8 mouse cellular contexts compared by ENCODE assay signal in the genomic region with DNA sequence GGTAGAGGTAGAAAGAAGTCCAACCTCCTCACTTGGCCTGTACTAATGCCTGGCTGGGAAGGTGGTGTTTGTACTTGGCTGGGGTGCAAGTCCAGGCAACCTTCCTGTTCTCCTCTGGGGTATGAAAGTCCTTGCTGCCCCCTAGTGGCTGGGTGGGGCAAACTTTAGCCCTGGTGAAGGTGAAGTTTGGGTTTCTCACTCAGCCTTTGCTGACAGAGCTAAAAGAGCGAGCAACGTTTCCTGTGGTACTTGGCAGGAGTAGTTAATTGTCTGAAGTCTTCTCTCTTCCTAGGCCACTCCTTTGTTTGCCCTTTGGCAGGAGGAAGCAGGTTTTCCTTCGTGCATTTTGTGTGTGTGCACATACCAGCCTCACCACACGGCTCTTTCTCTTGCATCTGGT. TPM values are rescaled to one million over a fixed set of nuclear protein-coding genes. Genes with fewer than 3 reads are reported as not detected.
DNase-seq lines count a peak whose midpoint lies in the region; ATAC-seq and TF ChIP-seq lines count a peak whose summit lies in the region.

No protein-coding gene starts in this region.

- H3K4me3 ChIP-seq in ES-Bruce4 (ENCODE audit: low read depth, low read length): no peak overlapping the region

- DNase-seq in cerebellum, postnatal 14 days: peak; percentile 37 to 41
- no peak for DNase-seq in cerebellum, adult 11-12 months
- no peak for DNase-seq in brain, embryonic 14.5 days (ENCODE audit: low read depth)
- DNase-seq in left cerebral cortex, postnatal 4 days: peak; percentile 10
- DNase-seq in retina, embryonic 14.5 days (ENCODE audit: low spot score): peak; percentile 18
- peak; percentile 82 for DNase-seq in thymus, postnatal 4 days

- no peak overlapping the region for H3K27ac ChIP-seq in ES-Bruce4 (ENCODE audit: insufficient read depth, low read length)

- H3K36me3 ChIP-seq in ES-Bruce4 (ENCODE audit: control insufficient read depth, insufficient read depth, low read length, poor library complexity, severe bottlenecking): no peaks in the 10 kb centered on the region

- no peaks in the 10 kb centered on the region for H3K4me1 ChIP-seq in ES-Bruce4 (ENCODE audit: control insufficient read depth, insufficient read depth, low read length)

- TF ChIP-seq CTCF in ES-Bruce4 (IDR thresholded peaks at IDR 0.05; ENCODE audit: low read depth, low read length): peak; percentile 72
- peak; percentile 45; the same call in 1 of the 2 replicates for TF ChIP-seq CTCF in brain, embryonic 14.5 days (IDR thresholded peaks at IDR 0.05; ENCODE audit: borderline replicate concordance, extremely low read depth, insufficient read depth, insufficient read length)

- peak; percentile 61 to 63; a peak in 3 of 4 replicates for ATAC-seq in hematopoietic stem cell, adult 5-6 weeks (replicated peaks in 1 of 2; ENCODE audit: insufficient read depth in 1 of 2, low FRiP score in 2 of 2, low TSS enrichment in 1 of 2, low read depth in 1 of 2, poor library complexity in 2 of 2, severe bottlenecking in 2 of 2)

- intact Hi-C loops in left cerebral cortex, postnatal 4 days (cut with DNase I): loop anchor here (5.0 kb wide), 1 partner anchor 70 kb away; no protein-coding TSS in a partner anchor

- no peak for TF ChIP-seq POLR2A in ES-Bruce4 (IDR thresholded peaks at IDR 0.05; ENCODE audit: insufficient read depth, low read length)
- no peak for TF ChIP-seq POLR2A in brain, embryonic 14.5 days (IDR thresholded peaks at IDR 0.05; ENCODE audit: borderline replicate concordance, extremely low read depth, insufficient read depth, insufficient read length, poor library complexity, severe bottlenecking)

- H3K9me3 ChIP-seq in ES-Bruce4 (replicated peaks; ENCODE audit: control insufficient read depth, insufficient read depth, low read length, poor library complexity, severe bottlenecking): no peaks in the 10 kb centered on the region

- H3K9ac ChIP-seq in ES-Bruce4 (ENCODE audit: low read depth, poor library complexity, severe bottlenecking): no peak overlapping the region

- no peak for TF ChIP-seq EP300 in ES-Bruce4 (IDR thresholded peaks at IDR 0.05; ENCODE audit: insufficient read depth, low read depth, low read length)

- H3K27me3 ChIP-seq in ES-Bruce4 (ENCODE audit: control insufficient read depth, insufficient read depth, low read length, poor library complexity, severe bottlenecking): no peaks in the 10 kb centered on the region

RNA-seq across cellular contexts. Expression of a gene that starts 3.1 kb away (rescaled TPM):
- polyA plus RNA-seq in ES-Bruce4 (2011; ENCODE audit: insufficient read depth, insufficient read length, low read depth, missing spikeins): 12.9 and 13.5 TPM in 2 replicates
- polyA plus RNA-seq in brain, embryonic 14.5 days (2012; rRNA removed): 12.8 and 15.7 TPM in 2 replicates
- 17.8 and 23.3 TPM in 2 replicates for total RNA-seq in hematopoietic stem cell, adult 5-6 weeks (2017)
- total RNA-seq in left cerebral cortex, postnatal 4 days (2021): 1 to 10 TPM; 8.9 to 9.5 TPM

RNA-seq across cellular contexts. Expression of a gene that starts 38.0 kb away (rescaled TPM):
- polyA plus RNA-seq in ES-Bruce4 (2011; ENCODE audit: insufficient read depth, insufficient read length, low read depth, missing spikeins): not detected in 2 replicates
- polyA plus RNA-seq in brain, embryonic 14.5 days (2012; rRNA removed): 16.2 and 18.0 TPM in 2 replicates
- total RNA-seq in hematopoietic stem cell, adult 5-6 weeks (2017): 0.99 and 1.6 TPM in 2 replicates
- 10 to 100 TPM; 13.6 to 14.0 TPM for total RNA-seq in left cerebral cortex, postnatal 4 days (2021)

Comparison
In these comparisons a context has a peak if more than half of its experiments do, and no peak if none do; other contexts are left out.
1. DNase-seq: peak in cerebellum, postnatal 14 days (2 of 2), left cerebral cortex, postnatal 4 days (single experiment), retina, embryonic 14.5 days (single experiment) and thymus, postnatal 4 days (single experiment); none in cerebellum, adult 11-12 months (single experiment) and brain, embryonic 14.5 days (single experiment).